ENCODE assay signal across 1 mouse cellular context in genomic region chr14:21745149-21745548, GRCm38 (mm10).
TF ChIP-seq lines count a peak whose summit lies in the region.

No protein-coding gene starts in this region.

TF ChIP-seq in myocyte, 11 proteins besides CTCF, POLR2A, EP300 and RAD21 (continued from another document):
- TF ChIP-seq POLR2AphosphoS2 (IDR thresholded peaks at IDR 0.05; ENCODE audit: insufficient read length, low read depth), result no peak
